ENCODE assay signal across 19 mouse cellular contexts in the genomic region with DNA sequence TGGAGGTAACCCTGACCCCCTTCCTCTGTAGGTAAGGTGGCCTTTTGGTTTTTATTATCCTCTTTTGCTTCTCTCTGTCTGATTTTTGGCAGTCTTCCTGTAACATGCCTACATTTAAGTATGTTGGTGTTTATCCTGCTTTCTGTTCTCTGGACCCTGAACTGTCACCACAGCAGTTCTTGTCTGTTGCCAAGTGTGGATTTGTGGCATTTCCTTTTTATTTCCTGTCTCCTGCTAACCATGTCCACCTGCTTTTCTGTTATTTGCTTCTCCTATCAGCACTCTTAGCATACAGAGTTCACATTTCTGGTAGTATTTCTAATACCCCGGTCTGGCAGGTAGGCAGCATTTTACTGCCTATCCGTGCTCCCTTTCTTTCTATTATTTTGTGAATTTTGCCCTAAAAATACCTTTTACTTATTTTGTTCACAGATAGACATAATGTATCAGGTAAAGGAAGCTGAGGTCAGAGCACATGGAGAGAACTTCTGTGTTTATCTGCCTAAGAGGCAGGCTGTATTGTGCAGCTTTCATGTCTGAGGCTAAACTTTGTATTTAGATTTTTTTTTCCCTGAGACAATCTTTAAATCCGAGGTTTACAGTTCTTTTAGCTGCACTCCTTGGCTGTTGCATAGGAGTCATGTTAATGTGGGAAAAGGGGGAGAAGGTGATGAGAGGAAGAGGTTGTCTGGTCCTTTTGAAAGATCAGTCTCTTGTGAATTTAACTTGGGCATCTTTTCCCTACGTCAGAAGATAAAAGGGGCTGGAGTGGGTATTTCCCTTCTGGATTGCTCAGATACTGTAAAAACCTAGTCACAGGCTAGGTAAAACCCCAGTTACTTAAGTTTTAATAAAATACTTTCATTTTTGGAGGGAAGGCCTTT. TPM values are rescaled to one million over a fixed set of nuclear protein-coding genes. Genes with fewer than 3 reads are reported as not detected.
A peak's percentile ranks its signal among the peaks of the same experiment; 100 is the strongest.
DNase-seq lines count a peak whose midpoint lies in the region; ATAC-seq and TF ChIP-seq lines count a peak whose summit lies in the region.
"Had no signal": no experiment of that assay in that cellular context is flagged by ENCODE, and none has a peak within 500 bp of the region (broad histone marks: within the 10 kb centered on the region; RNA-seq: fewer than 3 reads in every experiment).

No protein-coding gene starts in this region.

- H3K9me3 ChIP-seq in liver, embryonic 11.5 days (ENCODE audit: control insufficient read depth, low read length) = no peaks in the 10 kb centered on the region
- H3K9me3 ChIP-seq in hindbrain, embryonic 16.5 days (ENCODE audit: control insufficient read depth, low read length) = no peaks in the 10 kb centered on the region
- H3K9me3 ChIP-seq: heart, embryonic 15.5 days; hindbrain, embryonic 15.5 days; limb, embryonic 15.5 days; stomach, embryonic 15.5 days had no signal

- H3K36me3 ChIP-seq in liver, adult 2 months (ENCODE audit: control insufficient read depth, insufficient read depth, low read length) = no peaks in the 10 kb centered on the region
- no peaks in the 10 kb centered on the region for H3K36me3 ChIP-seq in liver, embryonic 11.5 days (ENCODE audit: control insufficient read depth, insufficient read depth, low read length)
- no peaks in the 10 kb centered on the region for H3K36me3 ChIP-seq in hindbrain, embryonic 16.5 days (ENCODE audit: control insufficient read depth, insufficient read depth, low read length)
- H3K36me3 ChIP-seq: heart, embryonic 15.5 days; hindbrain, embryonic 15.5 days; limb, embryonic 15.5 days; stomach, embryonic 15.5 days had no signal

- peaks cover 3% of the 10 kb centered on the region; the same call in 1 of the 2 replicates for H3K4me1 ChIP-seq in liver, adult 2 months (ENCODE audit: control insufficient read depth, insufficient read depth, low read length)
- no peaks in the 10 kb centered on the region for H3K4me1 ChIP-seq in liver, embryonic 11.5 days (replicated peaks; ENCODE audit: control insufficient read depth, insufficient read depth, low read length)
- H3K4me1 ChIP-seq in hindbrain, embryonic 16.5 days (ENCODE audit: control insufficient read depth, insufficient read depth, low read depth, low read length) = no peaks in the 10 kb centered on the region
- H3K4me1 ChIP-seq: hindbrain, embryonic 15.5 days; limb, embryonic 15.5 days; stomach, embryonic 15.5 days had no signal

- H3K79me2 ChIP-seq in liver, adult 2 months (ENCODE audit: control insufficient read depth, insufficient read depth, low read length) = no peaks in the 10 kb centered on the region

- TF ChIP-seq CTCF in liver, adult 2 months (IDR thresholded peaks at IDR 0.05; ENCODE audit: low read depth, low read length) = no peak

- no peak overlapping the region for H3K4me3 ChIP-seq in liver, adult 2 months (ENCODE audit: insufficient read depth, low read depth, low read length)
- no peak overlapping the region for H3K4me3 ChIP-seq in liver, embryonic 11.5 days (ENCODE audit: low read depth, low read length)
- H3K4me3 ChIP-seq in hindbrain, embryonic 16.5 days (ENCODE audit: low read length) = no peak overlapping the region
- H3K4me3 ChIP-seq: heart, embryonic 15.5 days; hindbrain, embryonic 15.5 days; limb, embryonic 15.5 days; stomach, embryonic 15.5 days had no signal

- H3K4me2 ChIP-seq in liver, embryonic 11.5 days = no peak overlapping the region
- no peak overlapping the region for H3K4me2 ChIP-seq in hindbrain, embryonic 16.5 days (ENCODE audit: low read length)
- H3K4me2 ChIP-seq: heart, embryonic 15.5 days; hindbrain, embryonic 15.5 days; limb, embryonic 15.5 days; stomach, embryonic 15.5 days had no signal

- TF ChIP-seq POLR2A in liver, adult 2 months (IDR thresholded peaks at IDR 0.05; ENCODE audit: extremely low read depth, insufficient read depth, low read length) = no peak

- no peak overlapping the region for H3K27ac ChIP-seq in liver, adult 2 months (replicated peaks; ENCODE audit: insufficient read depth, low read depth, low read length)
- no peak overlapping the region for H3K27ac ChIP-seq in liver, embryonic 11.5 days (ENCODE audit: low read depth, low read length)
- H3K27ac ChIP-seq in hindbrain, embryonic 16.5 days (ENCODE audit: low read depth, low read length) = no peak overlapping the region
- H3K27ac ChIP-seq: heart, embryonic 15.5 days; hindbrain, embryonic 15.5 days; kidney, postnatal 0 days; limb, embryonic 15.5 days; stomach, embryonic 15.5 days had no signal

- peak; percentile 64 for DNase-seq in liver, adult 2 months (ENCODE audit: extremely low read depth, low read depth, low spot score)
- DNase-seq in liver, embryonic 11.5 days (ENCODE audit: low spot score) = no peak
- DNase-seq in cerebellum, postnatal 10 days = peak; percentile 8 to 21
- DNase-seq in neural tube, embryonic 10.5 days (ENCODE audit: extremely low spot score, low spot score) = no peak
- no peak for DNase-seq in adrenal gland, adult 2 months
- DNase-seq: gastrocnemius, postnatal 36 days; heart, postnatal 4 days; kidney, adult 11 months; left cerebral cortex, postnatal 4 days; lung, postnatal 4 days; thymus, postnatal 25 days had no signal

- no peak overlapping the region for H3K9ac ChIP-seq in liver, adult 2 months (ENCODE audit: low read depth, low read length)
- H3K9ac ChIP-seq in liver, embryonic 11.5 days (ENCODE audit: low read depth, low read length) = no peak overlapping the region
- H3K9ac ChIP-seq in hindbrain, embryonic 16.5 days (ENCODE audit: low read depth, low read length) = no peak overlapping the region
- H3K9ac ChIP-seq: heart, embryonic 15.5 days; hindbrain, embryonic 15.5 days; limb, embryonic 15.5 days; stomach, embryonic 15.5 days had no signal

- 29% methylated on average over 4 of the region's 4 CpGs for WGBS in liver, adult 2 months
- WGBS in liver, embryonic 11.5 days = 62% methylated on average over 4 of the region's 4 CpGs
- WGBS in hindbrain, embryonic 16.5 days = 70% methylated on average over 4 of the region's 4 CpGs

- no peak for ATAC-seq in liver, embryonic 11.5 days (replicated peaks; ENCODE audit: low FRiP score)
- peak; percentile 63 for ATAC-seq in activated CD4-positive, CD25-positive, alpha-beta regulatory T cell, adult 4 months
- 0 out of 2 replicates have a peak, but pooled peaks have one; percentile 30 for ATAC-seq in megakaryocyte-erythroid progenitor cell, adult 5-6 weeks (replicated peaks; ENCODE audit: low FRiP score, low TSS enrichment, poor library complexity, severe bottlenecking)
- ATAC-seq in hindbrain, embryonic 16.5 days = no peak

- H3K27me3 ChIP-seq in liver, adult 2 months (ENCODE audit: control insufficient read depth, insufficient read depth, low read length) = no peaks in the 10 kb centered on the region
- H3K27me3 ChIP-seq in liver, embryonic 11.5 days (replicated peaks; ENCODE audit: control insufficient read depth, insufficient read depth, low read length) = no peaks in the 10 kb centered on the region
- no peaks in the 10 kb centered on the region for H3K27me3 ChIP-seq in hindbrain, embryonic 16.5 days (replicated peaks; ENCODE audit: control insufficient read depth, insufficient read depth, low read length)
- H3K27me3 ChIP-seq: heart, embryonic 15.5 days; hindbrain, embryonic 15.5 days; limb, embryonic 15.5 days; stomach, embryonic 15.5 days had no signal

RNA-seq across cellular contexts. Expression of gene Fut8, which starts 54.7 kb away (rescaled TPM):
- 6.5 and 8.0 TPM in 2 replicates for total RNA-seq in liver, adult 2 months (2014; rRNA removed)
- 1.2 and 1.6 TPM in 2 replicates for polyA plus RNA-seq in liver, adult 2 months (2012; rRNA removed)
- 27.3 and 29.9 TPM in 2 replicates for polyA plus RNA-seq in liver, embryonic 11.5 days (2014; fragmentation: Nextera tagmentation; extraction: Ambion mirVana)
- 10 to 100 TPM; 16.1 to 17.9 TPM for polyA plus RNA-seq in activated CD4-positive, CD25-positive, alpha-beta regulatory T cell, adult 4 months (2017; shearing (Covaris generic))
- total RNA-seq in megakaryocyte-erythroid progenitor cell, adult 5-6 weeks (2014; fragmentation: Nextera tagmentation) = 53.1 and 58.7 TPM in 2 replicates
- 46.2 and 82.8 TPM in 2 replicates for total RNA-seq in megakaryocyte-erythroid progenitor cell, adult 5-6 weeks (2017)
- total RNA-seq in adrenal gland, adult 2 months (2021) = 10 to 100 TPM; 35.9 to 43.7 TPM
- polyA plus RNA-seq in adrenal gland, adult 2 months (2012; rRNA removed) = 11.6 and 18.5 TPM in 2 replicates
- 62.2 and 64.6 TPM in 2 replicates for polyA plus RNA-seq in hindbrain, embryonic 16.5 days (2015; fragmentation: Nextera tagmentation; extraction: Ambion mirVana)

Comparison
In these comparisons a context has a peak if more than half of its experiments do, and no peak if none do; other contexts are left out.
1. DNase-seq: peak in liver, adult 2 months (single experiment) and cerebellum, postnatal 10 days (2 of 2); none in liver, embryonic 11.5 days (single experiment), neural tube, embryonic 10.5 days (single experiment) and adrenal gland, adult 2 months (single experiment).
2. ATAC-seq: peak in activated CD4-positive, CD25-positive, alpha-beta regulatory T cell, adult 4 months (single experiment) and megakaryocyte-erythroid progenitor cell, adult 5-6 weeks (single experiment); none in liver, embryonic 11.5 days (single experiment) and hindbrain, embryonic 16.5 days (single experiment).